Mouse (Mus musculus) MEL (cell line): ENCODE measurements at regions not wholly inside any gene's neighbourhood (a gene's known extent, or its start where the extent isn't known, plus 50 kb on each side); places are given as distances from the start of the nearest gene placed in this dataset.

Experiments used
- DNase-seq: peaks from one replicate; pipeline ENCODE4 v3.0.0; 2011; ENCODE audit warnings: low read depth, low spot score
- H3K27ac ChIP-seq: 2 replicates; pipeline ENCODE4 v1.5.1; 2012; ENCODE audit warnings: low read depth, mild to moderate bottlenecking, control low read depth, low read length, moderate library complexity; ENCODE audit not compliant: control insufficient read depth
- H3K27me3 ChIP-seq, 2 experiments: fragments of 150-350 bp in 1 of 2; sonication (generic) in 1 of 2; 2 replicates each; pipeline ENCODE4 v1.6.1; 2012; ENCODE audit warnings: low read length in 2 of 2, mild to moderate bottlenecking in 2 of 2, improper control_type of control experiment in 1 of 2, moderate library complexity in 1 of 2; ENCODE audit not compliant: insufficient read depth in 2 of 2, control insufficient read depth in 1 of 2
- H3K36me3 ChIP-seq, 2 experiments: 2 replicates each; pipeline ENCODE4 v1.6.1; 2012 to 2014; ENCODE audit warnings: low read length in 2 of 2, improper control_type of control experiment in 1 of 2, inconsistent platforms in 1 of 2, mild to moderate bottlenecking in 1 of 2; ENCODE audit not compliant: insufficient read depth in 2 of 2, control insufficient read depth in 1 of 2
- H3K4me1 ChIP-seq, 2 experiments: fragments of 150-350 bp in 1 of 2; sonication (generic) in 1 of 2; 2 replicates each; pipeline ENCODE4 v1.6.1; 2012; ENCODE audit warnings: low read length in 2 of 2, improper control_type of control experiment in 1 of 2, mild to moderate bottlenecking in 1 of 2; ENCODE audit not compliant: insufficient read depth in 2 of 2, control insufficient read depth in 1 of 2
- H3K4me3 ChIP-seq, 2 experiments: fragments of 150-350 bp in 1 of 2; sonication (generic) in 1 of 2; 2 replicates each; pipeline ENCODE4 v1.5.1; 2012; ENCODE audit warnings: low read depth in 2 of 2, low read length in 2 of 2, mild to moderate bottlenecking in 2 of 2, moderate library complexity in 2 of 2, control low read depth in 1 of 2, improper control_type of control experiment in 1 of 2; ENCODE audit not compliant: control insufficient read depth in 1 of 2, insufficient read depth in 1 of 2
- H3K79me2 ChIP-seq: 2 replicates; pipeline ENCODE4 v1.6.1; 2012; ENCODE audit warnings: mild to moderate bottlenecking, low read length, moderate library complexity; ENCODE audit not compliant: control insufficient read depth, poor library complexity, insufficient read depth
- H3K9ac ChIP-seq: 2 replicates; pipeline ENCODE4 v1.6.1; 2012; ENCODE audit warnings: low read depth, mild to moderate bottlenecking, control low read depth, low read length, moderate library complexity; ENCODE audit not compliant: control insufficient read depth, poor library complexity, severe bottlenecking
- H3K9me3 ChIP-seq: fragments of 150-350 bp; sonication (generic); replicated peaks from 2 replicates; pipeline ENCODE4 v1.6.1; 2012; ENCODE audit warnings: mild to moderate bottlenecking, low read length, improper control_type of control experiment, moderate library complexity; ENCODE audit not compliant: insufficient read depth
- CHD1 ChIP-seq: IDR thresholded peaks from 2 replicates; pipeline ENCODE4 v1.6.1; 2012; ENCODE audit warnings: low read depth, mild to moderate bottlenecking, inconsistent platforms, low read length, improper control_type of control experiment
- CHD2 ChIP-seq: IDR thresholded peaks from 2 replicates; pipeline ENCODE4 v1.6.1; 2011; ENCODE audit warnings: low read length, improper control_type of control experiment
- CTCF ChIP-seq, 3 experiments: IDR thresholded peaks in 2 of 3; conservative IDR thresholded peaks in 1 of 3; 2 replicates each; pipeline ENCODE4 v1.5.1; 2011 to 2012; ENCODE audit warnings: low read length in 3 of 3, low read depth in 2 of 3, mild to moderate bottlenecking in 2 of 3, improper control_type of control experiment in 1 of 3, inconsistent platforms in 1 of 3, mixed read lengths in 1 of 3, moderate library complexity in 1 of 3; ENCODE audit not compliant: control insufficient read depth in 1 of 3, insufficient read depth in 1 of 3, poor library complexity in 1 of 3, severe bottlenecking in 1 of 3
- E2F4 ChIP-seq: IDR thresholded peaks from 2 replicates; pipeline ENCODE4 v1.6.1; 2011; ENCODE audit warnings: low read depth, low read length, improper control_type of control experiment, borderline replicate concordance
- ELF1 ChIP-seq: IDR thresholded peaks from 2 replicates; pipeline ENCODE4 v1.6.1; 2014; ENCODE audit warnings: low read depth, mild to moderate bottlenecking, inconsistent platforms, low read length, improper control_type of control experiment, moderate library complexity
- KAT2A ChIP-seq: conservative IDR thresholded peaks from 2 replicates; pipeline ENCODE4 v1.6.1; 2012; ENCODE audit warnings: low read depth, low read length, improper control_type of control experiment, inconsistent platforms
- MAZ ChIP-seq: IDR thresholded peaks from 2 replicates; pipeline ENCODE4 v1.6.1; 2012; ENCODE audit warnings: low read depth, mild to moderate bottlenecking, inconsistent platforms, low read length, improper control_type of control experiment
- MEF2A ChIP-seq: IDR thresholded peaks from 2 replicates; pipeline ENCODE4 v1.6.1; 2014; ENCODE audit warnings: low read depth, mild to moderate bottlenecking, inconsistent platforms, low read length, improper control_type of control experiment; ENCODE audit not compliant: poor library complexity, insufficient replicate concordance, severe bottlenecking; ENCODE audit errors: extremely low read depth
- NELFE ChIP-seq: IDR thresholded peaks from 2 replicates; pipeline ENCODE4 v1.6.1; 2011; ENCODE audit warnings: low read depth, low read length, improper control_type of control experiment
- RAD21 ChIP-seq: IDR thresholded peaks from 2 replicates; pipeline ENCODE4 v1.6.1; 2011; ENCODE audit warnings: mild to moderate bottlenecking, low read depth, low read length, improper control_type of control experiment
- RCOR1 ChIP-seq: IDR thresholded peaks from 2 replicates; pipeline ENCODE4 v1.6.1; 2012; ENCODE audit warnings: low read depth, mild to moderate bottlenecking, inconsistent platforms, low read length, improper control_type of control experiment
- SMC3 ChIP-seq: IDR thresholded peaks from 2 replicates; pipeline ENCODE4 v1.6.1; 2011; ENCODE audit warnings: low read depth, low read length, improper control_type of control experiment
- USF1 ChIP-seq: IDR thresholded peaks from 2 replicates; pipeline ENCODE4 v1.6.1; 2014; ENCODE audit warnings: low read depth, mild to moderate bottlenecking, inconsistent platforms, low read length, improper control_type of control experiment, moderate library complexity
- USF2 ChIP-seq, 2 experiments: IDR thresholded peaks; 2 replicates each; pipeline ENCODE4 v1.6.1; 2011 to 2012; ENCODE audit warnings: improper control_type of control experiment in 2 of 2, low read length in 2 of 2, borderline replicate concordance in 1 of 2, inconsistent platforms in 1 of 2, low read depth in 1 of 2, mild to moderate bottlenecking in 1 of 2; ENCODE audit not compliant: insufficient read depth in 1 of 2
- ZC3H11A ChIP-seq: IDR thresholded peaks from 2 replicates; pipeline ENCODE4 v1.6.1; 2012; ENCODE audit warnings: low read depth, mild to moderate bottlenecking, inconsistent platforms, low read length, improper control_type of control experiment
- ZNF384 ChIP-seq: IDR thresholded peaks from 2 replicates; pipeline ENCODE4 v1.6.1; 2012; ENCODE audit warnings: low read depth, mild to moderate bottlenecking, inconsistent platforms, low read length, improper control_type of control experiment

DNA sequence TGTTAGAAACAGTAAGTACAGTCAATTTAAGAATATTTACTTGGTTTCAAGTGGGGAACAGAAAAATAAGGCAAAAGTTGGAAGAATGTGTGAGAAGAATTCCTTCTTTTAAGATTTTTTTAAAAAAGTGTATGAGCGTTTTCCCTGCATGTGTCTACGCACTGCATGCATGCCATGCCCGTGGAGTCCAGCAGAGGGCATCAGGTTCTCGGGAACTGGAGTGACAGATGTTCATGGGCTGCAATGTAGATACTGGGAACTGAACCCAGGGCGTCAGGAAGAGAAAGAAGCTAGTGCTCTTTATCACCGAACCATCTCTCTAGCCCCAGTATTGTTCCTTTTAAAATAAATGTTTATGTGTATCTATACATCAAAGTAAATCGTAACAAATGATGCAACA is 150.8 kb upstream of the Meis2 start:
- no peaks in the 10 kb centered on the region for H3K79me2 ChIP-seq
- H3K9me3 ChIP-seq: no peaks in the 10 kb centered on the region
- H3K4me3 ChIP-seq: no peak overlapping the region
- no peak overlapping the region for H3K27ac ChIP-seq
- TF ChIP-seq ZNF384 (no peak), CTCF (IDR thresholded peaks at IDR 0.05 in 2 of 3, conservative IDR thresholded peaks at IDR 0.05 in 1 of 3; ENCODE audit: control insufficient read depth in 1 of 3, insufficient read depth in 1 of 3, low read depth in 2 of 3, low read length in 3 of 3, poor library complexity in 1 of 3, severe bottlenecking in 1 of 3) (peak; percentile 36 to 67 (median 46)), RAD21 (peak; percentile 38), SMC3 (peak; percentile 52)
- no peaks in the 10 kb centered on the region for H3K4me1 ChIP-seq
- H3K36me3 ChIP-seq: no peaks in the 10 kb centered on the region
- peak; percentile 22 for DNase-seq
- no peaks in the 10 kb centered on the region for H3K27me3 ChIP-seq
- no peak overlapping the region for H3K9ac ChIP-seq

DNA sequence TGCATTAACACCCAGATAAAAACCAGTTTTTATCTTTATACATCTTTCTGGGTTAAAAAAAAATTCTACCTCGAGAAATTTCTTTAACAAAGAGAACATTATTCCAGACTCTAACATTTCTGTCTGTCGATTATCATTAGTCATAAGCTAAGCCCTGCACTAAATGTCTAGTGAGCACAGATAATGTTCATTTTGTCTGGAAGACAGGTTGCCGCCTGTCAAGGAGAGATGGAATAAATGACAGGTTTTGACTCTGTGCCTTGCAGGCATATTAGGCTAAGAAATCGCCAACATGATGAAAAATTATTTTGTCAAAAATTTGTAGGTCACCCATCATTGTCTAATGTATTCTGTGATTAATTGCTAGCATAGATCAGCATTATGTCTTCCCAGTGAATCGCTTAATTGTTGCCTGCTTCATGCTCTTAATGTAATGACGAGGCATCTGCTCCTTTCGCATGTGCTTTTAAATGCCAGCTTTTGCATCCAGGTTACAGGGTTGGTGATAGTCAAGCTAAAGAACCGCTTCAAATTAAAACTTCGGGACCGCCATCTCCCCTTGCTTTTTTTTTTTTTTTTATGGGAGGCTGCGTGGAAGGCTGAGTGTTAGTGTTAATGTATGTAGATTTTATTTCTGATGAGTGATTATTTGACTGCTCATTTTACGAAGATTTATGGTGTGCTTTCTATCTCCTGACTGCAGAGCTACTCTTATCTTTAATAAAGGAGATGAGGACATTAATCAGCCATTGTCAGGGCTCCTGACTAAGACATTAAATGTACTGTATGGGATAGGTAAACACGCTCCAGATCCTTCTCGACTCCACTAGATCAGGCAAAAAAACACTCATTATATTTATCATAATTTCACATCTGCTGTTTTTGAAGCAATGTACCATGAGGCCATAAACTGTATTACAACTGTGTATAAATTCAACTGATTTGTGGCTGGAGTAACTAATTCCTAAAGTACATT is 135.9 kb upstream of the Meis2 start:
- H3K27ac ChIP-seq: no peak overlapping the region
- no peak overlapping the region for H3K9ac ChIP-seq
- no peak overlapping the region for H3K4me3 ChIP-seq
- H3K27me3 ChIP-seq: no peaks in the 10 kb centered on the region
- H3K4me1 ChIP-seq: no peaks in the 10 kb centered on the region
- TF ChIP-seq MAZ: no peak
- TF ChIP-seq USF2 (IDR thresholded peaks at IDR 0.05; ENCODE audit: borderline replicate concordance in 1 of 2, insufficient read depth in 1 of 2, low read depth in 1 of 2, low read length in 2 of 2): no peak
- TF ChIP-seq KAT2A: no peak
- no peak for TF ChIP-seq RCOR1
- no peak for TF ChIP-seq NELFE
- TF ChIP-seq MEF2A: no peak
- TF ChIP-seq ELF1: no peak
- no peak for TF ChIP-seq E2F4
- TF ChIP-seq ZC3H11A: no peak
- no peak for TF ChIP-seq USF1
- no peak for TF ChIP-seq CHD2
- TF ChIP-seq CHD1: no peak
- DNase-seq: no peak
- no peaks in the 10 kb centered on the region for H3K79me2 ChIP-seq
- H3K9me3 ChIP-seq: no peaks in the 10 kb centered on the region
- H3K36me3 ChIP-seq: no peaks in the 10 kb centered on the region
